Mouse (Mus musculus) intestine, embryonic 16.5 days (tissue): Measurements from ENCODE around the gene Mri1. TPM values are rescaled to one million over a fixed set of nuclear protein-coding genes. Genes with fewer than 3 reads are reported as not detected.

Experiments
- ATAC-seq: fragments of 200-750 bp; cut with Nextera tagmentation; 2 replicates; pipeline ENCODE4 v1.8.0; 2017; ENCODE audit warnings: moderate TSS enrichment, moderate library complexity
- H3K27ac ChIP-seq: fragments of 300-500 bp; sonication (generic); 2 replicates; pipeline ENCODE4 v1.5.1; 2014; ENCODE audit warnings: mild to moderate bottlenecking, low read length
- H3K27me3 ChIP-seq: fragments of 300-500 bp; sonication (generic); replicated peaks from 2 replicates; pipeline ENCODE4 v1.6.1; 2014; ENCODE audit warnings: low read length, control low read depth, mixed read lengths; ENCODE audit not compliant: control insufficient read depth, insufficient read depth
- H3K36me3 ChIP-seq: fragments of 300-500 bp; sonication (generic); 2 replicates; pipeline ENCODE4 v1.6.1; 2014; ENCODE audit warnings: low read length, control low read depth; ENCODE audit not compliant: control insufficient read depth, insufficient read depth
- H3K4me1 ChIP-seq: fragments of 300-500 bp; sonication (generic); 2 replicates; pipeline ENCODE4 v1.6.1; 2014; ENCODE audit warnings: low read length, control low read depth, mixed read lengths; ENCODE audit not compliant: control insufficient read depth, insufficient read depth
- H3K4me2 ChIP-seq: fragments of 300-500 bp; sonication (generic); 2 replicates; pipeline ENCODE4 v1.6.1; 2014; ENCODE audit warnings: low read depth, low read length, control low read depth
- H3K4me3 ChIP-seq: fragments of 300-500 bp; sonication (generic); 2 replicates; pipeline ENCODE4 v1.5.1; 2014; ENCODE audit warnings: mild to moderate bottlenecking, low read length
- H3K9ac ChIP-seq: fragments of 300-500 bp; sonication (generic); 2 replicates; pipeline ENCODE4 v1.6.1; 2014; ENCODE audit warnings: low read depth, low read length
- H3K9me3 ChIP-seq: fragments of 300-500 bp; sonication (generic); 2 replicates; pipeline ENCODE4 v1.6.1; 2016; ENCODE audit warnings: low read length, control low read depth; ENCODE audit not compliant: control insufficient read depth
- WGBS: fragments of 180-500 bp; shearing (Covaris S2); extraction: QIAGEN DNeasy Blood & Tissue Kit; methylation state at CpG from one replicate; pipeline ENCODE4 v1.1.7; 2014; 5-methylcytosine and 5-hydroxymethylcytosine counted together
- polyA plus RNA-seq: library from polyadenylated mRNA; unstranded; fragments of >200 nt; fragmentation: Nextera tagmentation; extraction: Ambion mirVana; gene quantifications from 2 replicates; pipeline ENCODE4 v1.2.1, GENCODE M21; 2015

Mri1 gene
- polyA plus RNA-seq, 1 experiment from 2014 or later = 77.1 TPM

DNA sequence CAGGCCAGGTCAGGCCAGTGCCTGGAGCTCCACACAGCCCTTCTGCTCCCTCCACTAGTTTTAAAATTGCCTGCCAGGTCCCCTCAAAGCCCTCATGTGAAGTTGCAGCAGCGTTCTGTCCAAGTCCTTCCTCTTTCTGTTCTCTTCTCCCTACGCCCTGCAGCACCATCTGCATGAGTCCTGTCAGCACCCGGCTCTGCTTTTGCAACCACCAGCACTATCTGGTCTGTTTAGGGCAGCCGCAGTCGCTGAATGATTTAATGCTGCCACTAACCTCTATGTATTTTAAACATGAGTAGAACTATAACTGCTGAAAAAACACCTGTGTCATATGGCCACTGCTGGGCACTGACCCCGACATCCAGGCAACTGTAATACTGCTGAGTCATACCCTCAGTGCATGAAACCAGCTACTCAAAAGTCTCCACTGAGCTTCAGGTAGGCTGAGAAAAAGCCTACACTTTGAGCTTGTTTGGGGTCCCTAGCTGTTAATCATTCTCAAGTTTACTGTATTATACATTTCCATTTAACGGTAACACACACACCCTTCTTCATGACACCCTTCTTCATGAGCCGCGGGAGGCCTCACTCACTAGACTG lies 34.5 kb downstream of the Mri1 start:
- no peak overlapping the region for H3K4me2 ChIP-seq
- H3K9ac ChIP-seq = no peak overlapping the region
- peaks cover 12% of the 10 kb centered on the region for H3K36me3 ChIP-seq
- H3K27ac ChIP-seq = no peak overlapping the region
- H3K4me1 ChIP-seq = no peaks in the 10 kb centered on the region; the same call in 1 of the 2 replicates
- no peak for ATAC-seq
- H3K27me3 ChIP-seq = no peaks in the 10 kb centered on the region
- no peaks in the 10 kb centered on the region for H3K9me3 ChIP-seq
- no peak overlapping the region for H3K4me3 ChIP-seq
- WGBS = 92% methylated on average over 9 of the region's 9 CpGs

GRCm38 (mm10) chr8:84220105-84220504 lies 37.0 kb downstream of the Mri1 start:
- no peaks in the 10 kb centered on the region for H3K4me1 ChIP-seq

DNA sequence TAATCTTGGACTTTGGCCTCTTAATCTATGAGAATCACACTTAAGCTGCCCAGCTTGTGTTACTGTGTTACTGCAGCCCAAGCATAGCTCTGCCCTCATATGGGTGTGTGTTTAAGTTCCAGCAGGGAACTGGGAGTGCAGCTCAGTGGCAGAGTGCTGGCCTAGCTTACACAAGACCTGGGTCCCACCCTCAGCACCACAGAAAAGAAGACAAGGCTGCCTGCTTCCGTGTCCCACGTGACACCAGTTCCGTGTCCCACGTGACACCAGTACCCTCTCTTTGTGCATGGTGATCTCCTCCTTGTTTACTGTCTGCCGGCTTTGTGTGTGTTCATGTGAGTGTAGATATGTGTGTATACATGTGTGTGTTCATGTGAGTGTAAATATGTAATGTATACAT lies 39.0 kb downstream of the Mri1 start:
- no peak overlapping the region for H3K9ac ChIP-seq
- WGBS = 96% methylated on average over 5 of the region's 5 CpGs
- H3K27ac ChIP-seq = no peak overlapping the region
- no peaks in the 10 kb centered on the region for H3K4me1 ChIP-seq
- ATAC-seq = no peak
- no peaks in the 10 kb centered on the region for H3K9me3 ChIP-seq
- no peak overlapping the region for H3K4me2 ChIP-seq
- H3K4me3 ChIP-seq = no peak overlapping the region
- no peaks in the 10 kb centered on the region for H3K36me3 ChIP-seq
- H3K27me3 ChIP-seq = no peaks in the 10 kb centered on the region

More at GRCm38 (mm10) chr8:84220105-84220504, 37.0 kb downstream of the Mri1 start:
- Histone ChIP-seq H3K4me2 (no peak overlapping the region), H3K27me3 (no peaks in the 10 kb centered on the region), H3K36me3 (peaks cover 4% of the 10 kb centered on the region; the same call in 1 of the 2 replicates), H3K27ac (no peak overlapping the region), H3K4me3 (no peak overlapping the region), H3K9ac (no peak overlapping the region), H3K9me3 (no peaks in the 10 kb centered on the region)
- 74% methylated on average over 7 of the region's 7 CpGs for WGBS
- no peak for ATAC-seq

DNA sequence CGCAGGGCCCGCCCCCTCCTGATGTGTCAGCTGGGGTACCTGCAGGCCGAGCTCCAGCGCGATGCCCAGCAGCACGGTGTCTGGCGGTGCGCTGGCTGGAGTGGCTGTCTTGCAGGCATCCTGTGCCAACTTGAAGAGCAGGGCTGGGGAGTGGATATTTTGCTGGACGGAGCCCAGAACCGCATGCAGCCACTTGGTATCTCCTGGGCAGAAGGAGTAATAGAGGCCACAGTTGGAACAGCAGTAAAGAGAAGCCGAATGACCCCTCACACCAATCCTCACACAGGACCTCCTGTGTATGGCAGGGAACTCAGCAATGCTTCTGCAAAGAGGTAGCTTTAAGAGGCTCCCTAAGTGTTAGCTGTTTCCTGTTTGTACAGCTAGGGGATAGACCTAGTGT lies 39.9 kb downstream of the Mri1 start:
- H3K4me2 ChIP-seq = no peak overlapping the region
- H3K4me1 ChIP-seq = no peaks in the 10 kb centered on the region
- ATAC-seq = no peak
- 93% methylated on average over 11 of the region's 11 CpGs for whole genome bisulfite sequencing
- no peak overlapping the region for H3K9ac ChIP-seq
- H3K4me3 ChIP-seq = no peak overlapping the region
- H3K36me3 ChIP-seq = peaks cover 4% of the 10 kb centered on the region
- H3K27ac ChIP-seq = no peak overlapping the region
- H3K27me3 ChIP-seq = no peaks in the 10 kb centered on the region
- no peaks in the 10 kb centered on the region for H3K9me3 ChIP-seq

DNA sequence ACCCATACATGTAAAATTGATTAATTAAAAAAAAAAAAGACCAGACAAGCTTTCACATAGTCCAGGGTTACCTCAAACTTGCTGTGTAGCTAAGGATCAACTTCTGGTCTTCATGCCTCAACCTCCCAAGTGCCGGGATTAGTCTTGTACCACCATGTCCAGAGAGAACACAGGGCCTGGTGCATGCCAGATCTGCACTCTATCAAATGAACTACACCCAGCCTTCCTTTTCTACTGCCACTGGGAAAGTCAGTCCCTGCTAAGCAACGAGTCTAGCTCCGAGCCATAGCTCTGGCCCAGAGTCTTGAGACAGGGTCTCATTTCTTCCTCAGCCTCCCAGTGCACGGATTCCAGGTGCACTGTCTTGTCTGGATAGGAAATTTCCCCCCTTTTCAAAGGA lies 43.8 kb downstream of the Mri1 start:
- no peak for ATAC-seq
- H3K9ac ChIP-seq = no peak overlapping the region
- H3K4me2 ChIP-seq = no peak overlapping the region
- no peak overlapping the region for H3K27ac ChIP-seq
- H3K36me3 ChIP-seq = peaks cover 12% of the 10 kb centered on the region
- H3K4me3 ChIP-seq = no peak overlapping the region
- H3K27me3 ChIP-seq = no peaks in the 10 kb centered on the region
- 90% methylated on average over 4 of the region's 4 CpGs for WGBS
- no peaks in the 10 kb centered on the region for H3K9me3 ChIP-seq
- 0 out of 2 replicates have a peak, but pooled peaks cover 3% of the 10 kb centered on the region for H3K4me1 ChIP-seq

DNA sequence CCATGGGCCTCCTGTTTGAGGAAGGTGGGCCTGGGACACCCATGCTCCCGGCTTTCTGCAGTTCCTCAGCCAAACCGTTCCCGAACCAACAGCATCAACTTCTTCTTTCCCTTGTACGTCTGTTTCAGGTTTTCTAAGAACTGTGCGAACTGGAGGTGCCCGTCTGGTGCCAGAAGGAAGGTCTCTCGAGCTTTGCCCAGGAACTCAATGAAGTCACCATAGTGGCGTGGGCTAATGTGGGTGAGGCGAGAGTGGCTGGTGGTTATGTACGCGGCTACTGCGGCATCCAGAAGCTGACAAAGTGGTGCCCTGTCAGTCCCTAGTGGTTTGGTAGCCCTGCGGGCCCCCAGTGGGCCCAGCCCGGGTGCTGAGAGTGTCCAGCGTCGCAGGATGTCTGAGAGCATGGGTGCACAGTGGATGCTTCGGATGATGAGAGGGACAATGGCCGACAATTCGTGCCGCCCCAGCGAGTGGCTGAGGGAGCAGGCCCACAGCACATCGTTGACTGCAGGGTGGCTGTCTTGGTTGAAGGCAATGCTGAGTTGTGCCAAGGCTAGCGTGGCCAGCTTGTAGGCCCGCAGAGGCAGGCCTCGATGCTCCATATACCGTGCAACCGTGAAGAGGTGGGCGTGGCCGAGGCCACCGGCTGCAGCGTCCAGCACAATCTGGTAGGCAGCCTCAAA lies 45.1 kb downstream of the Mri1 start:
- H3K4me1 ChIP-seq = peaks cover 10% of the 10 kb centered on the region
- H3K27me3 ChIP-seq = no peaks in the 10 kb centered on the region
- no peaks in the 10 kb centered on the region for H3K9me3 ChIP-seq
- WGBS = 91% methylated on average over 31 of the region's 31 CpGs
- ATAC-seq = no peak
- H3K27ac ChIP-seq = no peak overlapping the region
- H3K4me2 ChIP-seq = no peak overlapping the region
- H3K9ac ChIP-seq = no peak overlapping the region
- H3K4me3 ChIP-seq = no peak overlapping the region
- peaks cover 12% of the 10 kb centered on the region for H3K36me3 ChIP-seq

DNA sequence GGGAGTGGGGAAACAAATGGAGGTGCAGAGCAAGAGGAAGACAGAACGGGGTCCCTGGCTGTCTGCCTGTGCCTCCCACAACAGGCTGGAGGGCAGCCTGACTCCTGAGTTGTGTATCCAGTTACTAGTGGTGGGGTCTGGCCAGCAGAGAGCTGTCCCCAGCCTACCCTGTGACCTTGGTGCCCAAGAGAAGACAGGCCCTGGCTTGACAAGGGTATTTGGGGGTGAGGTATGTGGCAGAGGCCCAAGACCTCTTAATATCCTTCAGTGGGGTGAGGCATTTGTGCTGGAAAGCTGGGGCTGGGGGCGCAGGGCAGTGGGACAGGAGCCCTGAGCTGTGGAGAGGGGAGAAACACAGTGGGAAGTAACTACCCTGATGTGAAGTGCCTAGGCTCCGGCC lies 45.9 kb downstream of the Mri1 start:
- Histone ChIP-seq H3K9me3 (no peaks in the 10 kb centered on the region), H3K4me3 (no peak overlapping the region), H3K36me3 (peaks cover 15% of the 10 kb centered on the region), H3K9ac (no peak overlapping the region), H3K4me2 (no peak overlapping the region), H3K27ac (no peak overlapping the region), H3K4me1 (peaks cover 13% of the 10 kb centered on the region), H3K27me3 (no peaks in the 10 kb centered on the region)
- 89% methylated on average over 3 of the region's 3 CpGs for WGBS
- ATAC-seq = no peak

DNA sequence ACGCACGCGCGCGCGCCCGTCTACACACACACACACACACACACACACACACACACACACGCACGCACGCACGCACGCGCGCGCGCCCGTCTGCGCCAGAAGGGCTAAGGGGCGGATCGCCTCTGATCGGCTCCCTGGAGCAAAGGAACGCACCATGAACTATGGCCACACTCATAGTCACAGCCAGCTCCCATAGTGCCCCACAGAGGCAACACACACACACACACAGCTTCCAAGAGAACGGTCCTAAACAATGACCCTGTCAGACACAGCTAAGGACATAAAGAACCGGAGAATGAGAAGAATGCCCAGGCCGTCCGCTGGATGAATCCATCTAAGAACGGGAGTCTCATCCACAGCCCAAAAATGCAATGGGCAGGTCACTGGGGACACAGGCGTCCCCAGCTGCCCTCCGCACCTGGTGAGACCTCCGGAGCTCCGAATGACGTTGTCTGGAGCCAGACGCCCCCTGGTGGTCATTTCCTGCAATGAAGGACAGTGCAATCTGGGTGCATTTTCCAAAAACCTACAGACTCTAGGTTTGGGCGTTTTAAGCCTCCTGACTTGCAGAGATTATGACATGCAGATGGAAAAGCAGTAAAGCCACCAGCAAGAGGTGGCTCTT lies 46.8 kb downstream of the Mri1 start:
- Histone ChIP-seq H3K9me3 (no peaks in the 10 kb centered on the region), H3K4me1 (peaks cover 13% of the 10 kb centered on the region), H3K36me3 (peaks cover 15% of the 10 kb centered on the region), H3K4me2 (0 out of 2 replicates have a peak overlapping the region, but pooled peaks have one; percentile 11), H3K27me3 (no peaks in the 10 kb centered on the region), H3K27ac (no peak overlapping the region), H3K4me3 (no peak overlapping the region), H3K9ac (no peak overlapping the region)
- 56% methylated on average over 34 of the region's 34 CpGs for WGBS
- ATAC-seq = peak; percentile 36

DNA sequence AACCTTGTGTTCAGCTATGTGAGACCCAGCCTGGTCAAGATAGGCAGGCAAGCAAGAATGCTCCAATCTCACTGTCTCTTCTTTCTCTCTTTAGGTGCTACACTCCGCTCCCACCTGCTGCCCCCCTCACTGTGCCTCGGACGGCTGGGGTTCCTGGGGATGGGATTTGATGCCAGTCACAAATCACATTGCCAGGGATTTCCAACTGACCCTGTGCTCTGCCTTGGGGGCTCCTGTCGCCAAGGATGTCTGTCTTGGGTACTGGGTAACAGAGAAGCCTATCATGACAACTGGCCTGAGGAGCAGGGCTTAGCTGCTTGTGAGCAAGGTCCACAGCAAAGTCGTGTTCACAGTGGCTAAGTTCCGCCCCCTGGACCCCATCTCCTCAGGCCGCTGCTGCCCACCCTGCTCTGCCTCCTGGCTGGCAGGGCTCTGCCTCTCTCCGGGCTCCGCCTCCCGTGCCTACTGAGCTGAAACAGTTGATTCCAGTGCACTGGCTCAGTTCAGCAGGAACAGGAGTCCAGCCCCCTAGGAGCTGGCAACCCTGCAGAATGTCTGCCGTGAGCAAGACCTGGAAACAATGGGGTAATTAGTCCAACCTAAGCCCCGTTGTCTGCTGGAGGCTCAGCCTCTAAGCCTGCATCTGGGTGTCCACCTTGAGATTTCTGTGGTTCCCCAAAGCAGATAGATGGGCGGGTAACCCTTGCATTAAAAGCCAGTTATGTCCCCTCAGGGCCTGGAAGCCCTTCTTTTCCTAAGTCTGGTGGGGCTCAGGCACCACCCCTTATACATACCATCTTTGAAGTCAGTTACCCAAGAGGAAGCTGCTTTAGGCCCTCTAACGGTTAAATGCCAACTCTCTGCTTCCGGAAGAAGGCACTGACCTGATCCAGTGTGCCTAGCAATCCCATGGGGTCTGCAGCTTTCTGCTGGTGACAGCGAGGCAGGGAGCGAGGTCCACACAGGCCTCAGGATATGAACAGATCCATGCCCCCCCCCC lies 48.4 kb downstream of the Mri1 start:
- Histone ChIP-seq H3K9me3 (no peaks in the 10 kb centered on the region), H3K27me3 (no peaks in the 10 kb centered on the region), H3K9ac (peak overlapping the region; percentile 52), H3K4me3 (no peak overlapping the region), H3K4me2 (no peak overlapping the region), H3K4me1 (peaks cover 19% of the 10 kb centered on the region), H3K27ac (peak overlapping the region; percentile 79), H3K36me3 (peaks cover 15% of the 10 kb centered on the region)
- ATAC-seq = no peak
- 63% methylated on average over 17 of the region's 17 CpGs for WGBS
